Mouse (Mus musculus): Measurements from ENCODE around the gene Atp8a2. TPM values are rescaled to one million over a fixed set of nuclear protein-coding genes. Genes with fewer than 3 reads are reported as not detected.

Atp8a2 gene
- polyA plus RNA-seq, 1 experiment from 2014 or later: 9.0 TPM

GRCm38 (mm10) chr14:59759900-59760493 is 437.0 kb downstream of the Atp8a2 start:
- WGBS: 74% methylated on average over 12 of the region's 12 CpGs
- no peaks in the 10 kb centered on the region for H3K4me1 ChIP-seq (ENCODE audit: control insufficient read depth in 2 of 2, insufficient read depth in 2 of 2, low read length in 2 of 2)
- H3K27ac ChIP-seq (replicated peaks in 1 of 2; ENCODE audit: control insufficient read depth in 1 of 2, insufficient read depth in 1 of 2, low read depth in 2 of 2, low read length in 2 of 2): no peak overlapping the region
- H3K4me2 ChIP-seq (ENCODE audit: low read length): no peak overlapping the region
- ATAC-seq (ENCODE audit: insufficient number of reproducible peaks, insufficient read depth, low FRiP score, low read depth): no peak
- no peaks in the 10 kb centered on the region for H3K36me3 ChIP-seq (ENCODE audit: control insufficient read depth, insufficient read depth, low read length)
- no peaks in the 10 kb centered on the region for H3K27me3 ChIP-seq (ENCODE audit: control insufficient read depth, insufficient read depth, low read length)
- no peaks in the 10 kb centered on the region for H3K9me3 ChIP-seq (ENCODE audit: control insufficient read depth, low read length)
- no peak overlapping the region for H3K4me3 ChIP-seq (ENCODE audit: control insufficient read depth in 1 of 2, insufficient read depth in 1 of 2, low read depth in 1 of 2, low read length in 2 of 2)
- no peak overlapping the region for H3K9ac ChIP-seq (ENCODE audit: low read length)

- Histone ChIP-seq H3K9ac (ENCODE audit: low read length) (no peak overlapping the region), H3K36me3 (ENCODE audit: control insufficient read depth, insufficient read depth, low read length) (no peaks in the 10 kb centered on the region), H3K4me2 (ENCODE audit: low read length) (no peak overlapping the region), H3K27me3 (ENCODE audit: control insufficient read depth, insufficient read depth, low read length) (no peaks in the 10 kb centered on the region), H3K9me3 (ENCODE audit: control insufficient read depth, low read length) (no peaks in the 10 kb centered on the region), H3K4me3 (ENCODE audit: control insufficient read depth in 1 of 2, insufficient read depth in 1 of 2, low read depth in 1 of 2, low read length in 2 of 2) (no peak overlapping the region), H3K4me1 (ENCODE audit: control insufficient read depth in 2 of 2, insufficient read depth in 2 of 2, low read length in 2 of 2) (no peaks in the 10 kb centered on the region), H3K27ac (replicated peaks in 1 of 2; ENCODE audit: control insufficient read depth in 1 of 2, insufficient read depth in 1 of 2, low read depth in 2 of 2, low read length in 2 of 2) (no peak overlapping the region)
- WGBS: 79% methylated on average over 15 of the region's 15 CpGs
- ATAC-seq (ENCODE audit: insufficient number of reproducible peaks, insufficient read depth, low FRiP score, low read depth): no peak
Measured at GRCm38 (mm10) chr14:59759196-59759839, 437.7 kb downstream of the Atp8a2 start.

- no peak for ATAC-seq (ENCODE audit: insufficient number of reproducible peaks, insufficient read depth, low FRiP score, low read depth)
- H3K9me3 ChIP-seq (ENCODE audit: control insufficient read depth, low read length): no peaks in the 10 kb centered on the region
- no peak overlapping the region for H3K9ac ChIP-seq (ENCODE audit: low read length)
- no peaks in the 10 kb centered on the region for H3K36me3 ChIP-seq (ENCODE audit: control insufficient read depth, insufficient read depth, low read length)
- no peak overlapping the region for H3K4me2 ChIP-seq (ENCODE audit: low read length)
- H3K27me3 ChIP-seq (ENCODE audit: control insufficient read depth, insufficient read depth, low read length): no peaks in the 10 kb centered on the region
- H3K27ac ChIP-seq (replicated peaks in 1 of 2; ENCODE audit: control insufficient read depth in 1 of 2, insufficient read depth in 1 of 2, low read depth in 2 of 2, low read length in 2 of 2): no peak overlapping the region
- no peaks in the 10 kb centered on the region for H3K4me1 ChIP-seq (ENCODE audit: control insufficient read depth in 2 of 2, insufficient read depth in 2 of 2, low read length in 2 of 2)
- no peak overlapping the region for H3K4me3 ChIP-seq (ENCODE audit: control insufficient read depth in 1 of 2, insufficient read depth in 1 of 2, low read depth in 1 of 2, low read length in 2 of 2)
- WGBS: 79% methylated on average over 3 of the region's 3 CpGs
Measured at GRCm38 (mm10) chr14:59752401-59752800, 444.6 kb downstream of the Atp8a2 start.

- 87% methylated on average over 6 of the region's 6 CpGs for WGBS
- Histone ChIP-seq H3K36me3 (ENCODE audit: control insufficient read depth, insufficient read depth, low read length) (no peaks in the 10 kb centered on the region), H3K9me3 (ENCODE audit: control insufficient read depth, low read length) (no peaks in the 10 kb centered on the region), H3K4me1 (ENCODE audit: control insufficient read depth in 2 of 2, insufficient read depth in 2 of 2, low read length in 2 of 2) (peaks cover 0 to 4% of the 10 kb centered on the region in 2 experiments; a peak in 2 of 4 replicates), H3K4me3 (ENCODE audit: control insufficient read depth in 1 of 2, insufficient read depth in 1 of 2, low read depth in 1 of 2, low read length in 2 of 2) (no peak overlapping the region), H3K27me3 (ENCODE audit: control insufficient read depth, insufficient read depth, low read length) (no peaks in the 10 kb centered on the region), H3K27ac (replicated peaks in 1 of 2; ENCODE audit: control insufficient read depth in 1 of 2, insufficient read depth in 1 of 2, low read depth in 2 of 2, low read length in 2 of 2) (no peak overlapping the region), H3K4me2 (ENCODE audit: low read length) (no peak overlapping the region), H3K9ac (ENCODE audit: low read length) (no peak overlapping the region)
- no peak for ATAC-seq (ENCODE audit: insufficient number of reproducible peaks, insufficient read depth, low FRiP score, low read depth)
Measured at GRCm38 (mm10) chr14:59750005-59750404, 447.0 kb downstream of the Atp8a2 start.

GRCm38 (mm10) chr14:59745676-59746075 is 451.3 kb downstream of the Atp8a2 start:
- Histone ChIP-seq H3K4me3 (ENCODE audit: control insufficient read depth in 1 of 2, insufficient read depth in 1 of 2, low read depth in 1 of 2, low read length in 2 of 2) (no peak overlapping the region), H3K4me2 (ENCODE audit: low read length) (no peak overlapping the region), H3K4me1 (ENCODE audit: control insufficient read depth in 2 of 2, insufficient read depth in 2 of 2, low read length in 2 of 2) (peaks cover 3 to 7% of the 10 kb centered on the region in 2 experiments; a peak in 3 of 4 replicates), H3K27ac (replicated peaks in 1 of 2; ENCODE audit: control insufficient read depth in 1 of 2, insufficient read depth in 1 of 2, low read depth in 2 of 2, low read length in 2 of 2) (no peak overlapping the region), H3K9me3 (ENCODE audit: control insufficient read depth, low read length) (no peaks in the 10 kb centered on the region), H3K27me3 (ENCODE audit: control insufficient read depth, insufficient read depth, low read length) (no peaks in the 10 kb centered on the region), H3K36me3 (ENCODE audit: control insufficient read depth, insufficient read depth, low read length) (no peaks in the 10 kb centered on the region), H3K9ac (ENCODE audit: low read length) (no peak overlapping the region)
- WGBS: 53% methylated on average over 4 of the region's 4 CpGs
- no peak for ATAC-seq (ENCODE audit: insufficient number of reproducible peaks, insufficient read depth, low FRiP score, low read depth)

GRCm38 (mm10) chr14:59741752-59742151 is 455.2 kb downstream of the Atp8a2 start:
- Histone ChIP-seq H3K4me1 (ENCODE audit: control insufficient read depth in 2 of 2, insufficient read depth in 2 of 2, low read length in 2 of 2) (peaks cover 12 to 13% of the 10 kb centered on the region in 2 experiments), H3K27ac (replicated peaks in 1 of 2; ENCODE audit: control insufficient read depth in 1 of 2, insufficient read depth in 1 of 2, low read depth in 2 of 2, low read length in 2 of 2) (no peak overlapping the region), H3K36me3 (ENCODE audit: control insufficient read depth, insufficient read depth, low read length) (no peaks in the 10 kb centered on the region), H3K9me3 (ENCODE audit: control insufficient read depth, low read length) (no peaks in the 10 kb centered on the region), H3K4me2 (ENCODE audit: low read length) (no peak overlapping the region), H3K9ac (ENCODE audit: low read length) (no peak overlapping the region), H3K4me3 (ENCODE audit: control insufficient read depth in 1 of 2, insufficient read depth in 1 of 2, low read depth in 1 of 2, low read length in 2 of 2) (no peak overlapping the region), H3K27me3 (ENCODE audit: control insufficient read depth, insufficient read depth, low read length) (no peaks in the 10 kb centered on the region)
- ATAC-seq (ENCODE audit: insufficient number of reproducible peaks, insufficient read depth, low FRiP score, low read depth): no peak
- WGBS: 81% methylated on average over 5 of the region's 5 CpGs

GRCm38 (mm10) chr14:59739446-59739845 is 457.5 kb downstream of the Atp8a2 start:
- no peak for ATAC-seq (ENCODE audit: insufficient number of reproducible peaks, insufficient read depth, low FRiP score, low read depth)
- Histone ChIP-seq H3K4me3 (ENCODE audit: control insufficient read depth in 1 of 2, insufficient read depth in 1 of 2, low read depth in 1 of 2, low read length in 2 of 2) (no peak overlapping the region), H3K36me3 (ENCODE audit: control insufficient read depth, insufficient read depth, low read length) (no peaks in the 10 kb centered on the region), H3K9me3 (ENCODE audit: control insufficient read depth, low read length) (no peaks in the 10 kb centered on the region), H3K4me1 (ENCODE audit: control insufficient read depth in 2 of 2, insufficient read depth in 2 of 2, low read length in 2 of 2) (peaks cover 8 to 13% of the 10 kb centered on the region in 2 experiments), H3K4me2 (ENCODE audit: low read length) (no peak overlapping the region), H3K27me3 (ENCODE audit: control insufficient read depth, insufficient read depth, low read length) (no peaks in the 10 kb centered on the region), H3K9ac (ENCODE audit: low read length) (no peak overlapping the region), H3K27ac (replicated peaks in 1 of 2; ENCODE audit: control insufficient read depth in 1 of 2, insufficient read depth in 1 of 2, low read depth in 2 of 2, low read length in 2 of 2) (peak overlapping the region; percentile 30 to 58)
- WGBS: 25% methylated on average over 6 of the region's 6 CpGs

Data from heart, embryonic 14.5 days (tissue).